Mouse (Mus musculus) spleen, postnatal 10 days (tissue): ENCODE data around the gene Gm12789.
A peak's percentile ranks its signal among the peaks of the same experiment; 100 is the strongest.
"Not testable (repeated sequence)": the region's sequence is repeated elsewhere in the genome, so short reads cannot be mapped to it uniquely, and the experiment has no call there.

Experiments
- DNase-seq, 2 experiments: peaks; one replicate each; pipeline ENCODE4 v3.0.0; 2021 to 2022; ENCODE audit warnings: low spot score in 2 of 2

The Gm12789 gene

GRCm38 (mm10) chr4:101986326-101986725 lies at the start of gene Gm12789:
Gm12789 (plus strand) TSS chr4:101986626.
- not testable (repeated sequence) for DNase-seq

DNA sequence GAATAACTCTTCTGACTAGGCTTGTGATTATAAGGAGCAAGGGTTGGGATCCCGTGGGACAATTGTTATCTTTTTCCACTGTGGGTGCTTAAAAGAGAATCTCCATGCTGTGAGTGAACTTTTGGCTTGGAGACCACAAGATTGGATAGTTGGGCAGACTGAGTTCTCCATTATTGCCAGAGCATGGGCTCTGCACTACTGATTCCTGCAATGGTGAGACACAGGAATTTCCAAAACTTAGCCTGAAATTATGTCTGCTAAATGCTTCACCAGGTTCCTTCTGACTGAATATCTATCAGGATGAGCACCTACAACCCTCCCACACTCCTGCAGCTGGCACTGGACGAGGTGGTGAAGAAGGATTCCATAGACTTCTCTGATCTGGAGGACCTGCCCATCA lies 46.3 kb upstream of the Gm12789 start, which contains the start of gene Gm12794:
Gene Gm12794 (plus strand): TSS at position 301 of the 400 bp plus-strand sequence.
- DNase-seq, result not testable (repeated sequence)

DNA sequence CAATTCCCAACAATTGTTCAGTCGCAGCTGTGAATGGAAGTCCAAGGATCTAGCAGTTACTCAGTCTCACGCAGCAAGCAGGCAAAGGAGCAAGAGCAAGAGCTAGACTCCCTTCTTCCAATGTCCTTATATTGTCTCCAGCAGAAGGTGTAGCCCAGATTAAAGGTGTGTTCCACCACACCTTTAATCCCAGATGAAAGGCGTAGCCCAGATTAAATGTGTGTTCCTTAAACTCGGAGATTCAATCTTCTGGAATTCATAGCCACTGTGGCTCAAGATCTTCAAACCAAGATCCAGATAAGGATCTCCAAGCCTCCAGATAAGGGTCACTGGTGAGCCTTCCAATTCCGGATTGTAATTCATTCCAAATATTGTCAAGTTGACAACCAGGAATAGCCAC lies 5.5 kb upstream of the Gm12789 start, which contains the start of gene Gm12790:
Gene Gm12790 (minus strand): TSS at position 101 of the 400 bp plus-strand sequence.
- not testable (repeated sequence) for DNase-seq

- DNase-seq, result no peak
Observed at GRCm38 (mm10) chr4:101985678-101986077, 748 bp upstream of the Gm12789 start.

- no peak for DNase-seq
Observed at GRCm38 (mm10) chr4:101997426-101997825, 11.0 kb downstream of the Gm12789 start.

DNA sequence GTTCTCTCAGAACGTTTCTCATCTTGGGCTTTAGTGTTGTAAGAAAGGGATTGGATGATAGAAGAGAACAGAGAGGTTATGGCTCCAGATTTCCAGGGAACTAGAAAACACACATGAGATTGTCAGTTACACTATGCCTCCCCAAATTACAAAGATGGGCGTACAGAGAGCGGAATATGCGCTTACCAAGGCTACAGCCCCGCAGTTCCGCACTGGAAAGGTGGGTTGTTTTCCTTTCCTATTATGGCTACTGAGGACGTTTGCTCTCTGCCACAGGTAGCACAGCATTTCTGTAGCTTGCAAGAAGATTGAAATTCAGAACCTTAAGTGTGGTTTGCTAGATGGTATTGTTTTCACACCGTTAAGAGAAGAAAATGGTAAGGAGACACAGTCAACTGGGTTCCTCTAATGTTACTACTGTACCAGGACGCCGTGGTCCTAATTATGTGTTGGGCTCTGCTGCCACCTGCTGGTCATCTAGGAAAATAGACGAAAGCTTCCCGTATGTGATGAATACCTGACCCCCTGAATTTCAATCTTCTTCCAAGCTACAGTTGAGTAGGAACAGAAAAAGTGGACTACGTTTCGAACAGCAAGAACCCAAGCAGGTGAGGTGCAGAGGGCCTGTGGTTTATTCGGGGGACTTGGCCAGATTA lies 12.0 kb downstream of the Gm12789 start:
- DNase-seq, result peak; percentile 7 to 67

- DNase-seq, result no peak
Observed at GRCm38 (mm10) chr4:102026619-102027018, 40.2 kb downstream of the Gm12789 start.
